Mouse (Mus musculus) testis, postnatal 14 days (tissue): ENCODE data around the gene Dap.

Experiments
- DNase-seq: peaks from one replicate; pipeline ENCODE4 v3.0.0; 2021; ENCODE audit warnings: low spot score

The Dap gene

DNA sequence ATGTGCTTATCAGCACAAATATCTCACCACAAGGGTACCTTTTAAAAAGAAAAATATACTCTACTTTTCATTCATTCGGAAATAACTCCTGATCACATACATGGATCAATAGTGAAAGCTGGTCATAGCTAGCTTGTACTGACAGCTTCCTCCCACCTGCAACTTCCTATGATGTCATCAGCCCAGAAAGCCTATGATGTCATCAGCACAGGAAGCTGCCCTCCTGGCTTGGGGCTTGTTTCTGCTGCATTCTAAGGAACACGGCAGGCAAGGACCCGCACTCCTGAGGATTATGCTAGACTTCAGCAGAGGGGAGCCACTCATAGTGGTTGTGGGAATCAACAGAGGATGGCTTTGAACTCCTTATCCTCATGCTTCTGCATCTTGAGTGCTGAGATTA lies 80.2 kb downstream of the Dap start:
- no peak for DNase-seq

DNA sequence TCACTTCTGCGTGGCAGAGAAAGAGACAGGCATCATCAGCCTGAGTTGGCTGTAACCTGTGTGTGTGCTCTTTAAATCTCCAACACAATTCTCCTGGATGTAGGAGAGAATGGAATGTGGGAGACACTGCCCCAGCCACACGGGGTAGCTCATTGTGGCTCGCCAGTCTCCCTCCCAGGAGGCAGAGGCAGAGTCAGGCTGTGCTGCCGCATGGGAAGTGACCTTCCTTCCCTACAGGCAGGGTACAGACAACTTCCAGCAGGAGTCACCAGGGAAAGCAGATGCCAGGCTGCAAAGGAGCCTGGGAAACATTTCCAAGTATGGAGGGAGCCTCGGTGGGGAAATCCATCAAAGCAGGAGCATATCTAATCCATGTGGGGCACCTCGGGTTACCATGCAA lies 81.1 kb downstream of the Dap start:
- DNase-seq: no peak

DNA sequence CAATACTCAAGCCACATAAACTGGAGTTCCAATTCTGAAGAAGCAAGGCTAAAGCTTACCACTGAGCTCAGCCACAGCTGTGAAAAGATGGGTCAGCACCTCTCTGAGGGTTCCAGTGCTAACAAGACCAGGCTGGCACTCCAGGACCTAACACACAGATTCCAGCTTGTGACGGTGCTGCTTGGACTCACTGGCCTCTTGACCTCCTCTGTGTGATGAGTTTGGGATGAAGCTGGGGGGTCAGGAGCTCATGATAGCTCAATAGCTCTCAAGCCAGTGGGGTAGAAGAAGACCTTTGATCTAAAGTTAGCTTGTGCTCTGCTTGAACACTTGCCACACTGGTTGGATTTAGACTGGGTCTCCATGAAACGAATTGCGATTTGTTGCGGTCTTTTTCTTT lies 82.6 kb downstream of the Dap start:
- DNase-seq: no peak

DNA sequence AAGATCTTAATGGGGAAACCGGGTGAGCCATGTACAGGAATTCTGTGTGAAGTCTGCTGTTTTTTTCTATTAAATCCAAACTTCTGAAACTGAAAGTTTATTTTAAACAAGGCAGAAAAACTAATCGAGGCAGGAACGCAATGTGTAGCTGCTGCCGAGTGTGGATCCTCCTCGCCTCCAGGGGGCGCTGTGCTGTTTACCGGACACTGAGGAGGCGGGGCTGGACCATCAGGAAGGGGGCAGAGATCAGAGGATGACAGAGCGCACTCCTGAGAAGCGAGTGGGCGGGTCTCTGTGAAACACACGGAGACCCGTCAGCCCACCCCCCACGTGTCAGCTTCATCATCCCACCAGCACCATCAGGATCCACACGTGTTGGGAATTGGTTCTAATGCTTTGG lies 85.4 kb downstream of the Dap start:
- DNase-seq: peak; percentile 68

DNA sequence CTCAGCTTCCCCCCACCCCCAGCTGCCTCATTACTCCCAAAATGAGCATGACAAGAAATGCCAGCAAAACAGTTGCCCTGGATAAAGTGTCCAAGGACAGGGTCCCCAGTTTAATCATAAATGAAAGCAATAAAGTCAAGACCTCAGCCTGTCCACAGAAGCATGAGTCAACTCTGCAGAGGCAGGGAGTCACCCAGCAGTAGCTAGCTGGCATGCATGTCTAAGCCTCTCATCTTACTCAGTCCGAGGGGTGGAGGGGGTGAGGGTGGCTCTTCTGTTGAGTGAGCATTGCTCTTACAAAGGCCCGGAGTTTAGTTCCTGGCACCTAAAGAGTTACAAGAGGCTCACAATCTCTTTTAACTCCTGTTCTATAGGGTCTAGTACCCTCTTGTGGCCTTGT lies 87.9 kb downstream of the Dap start:
- DNase-seq: no peak

DNA sequence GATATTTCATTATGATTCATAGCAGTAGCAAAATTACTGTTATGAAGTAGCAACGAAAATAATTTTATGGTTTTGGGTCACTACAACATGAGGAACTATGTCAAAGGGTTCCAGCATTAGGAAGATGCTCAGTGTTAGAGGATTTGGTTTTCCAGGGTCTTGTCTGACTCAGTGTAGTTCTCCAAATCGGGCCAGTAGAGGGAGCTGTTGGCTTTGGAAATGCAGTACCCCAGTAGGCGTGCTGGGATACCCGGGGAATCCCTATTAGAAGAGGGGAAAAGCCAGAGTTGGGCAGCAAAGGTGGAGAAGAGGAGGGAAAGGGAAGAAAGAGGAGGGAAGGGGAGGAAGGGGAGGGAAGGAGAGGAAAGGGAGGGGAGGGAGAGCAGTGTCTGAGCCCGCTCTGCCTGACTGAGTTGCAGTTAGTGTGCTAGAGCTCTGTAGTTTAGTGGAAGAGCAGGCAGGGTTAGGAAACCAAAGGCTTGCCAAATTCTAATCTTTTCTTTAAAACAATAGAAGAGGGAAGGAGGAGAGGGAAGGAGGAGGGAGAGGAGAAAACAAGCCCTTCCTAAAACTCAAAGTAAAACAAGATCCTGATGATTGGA lies 91.6 kb downstream of the Dap start:
- peak; percentile 66 for DNase-seq

DNA sequence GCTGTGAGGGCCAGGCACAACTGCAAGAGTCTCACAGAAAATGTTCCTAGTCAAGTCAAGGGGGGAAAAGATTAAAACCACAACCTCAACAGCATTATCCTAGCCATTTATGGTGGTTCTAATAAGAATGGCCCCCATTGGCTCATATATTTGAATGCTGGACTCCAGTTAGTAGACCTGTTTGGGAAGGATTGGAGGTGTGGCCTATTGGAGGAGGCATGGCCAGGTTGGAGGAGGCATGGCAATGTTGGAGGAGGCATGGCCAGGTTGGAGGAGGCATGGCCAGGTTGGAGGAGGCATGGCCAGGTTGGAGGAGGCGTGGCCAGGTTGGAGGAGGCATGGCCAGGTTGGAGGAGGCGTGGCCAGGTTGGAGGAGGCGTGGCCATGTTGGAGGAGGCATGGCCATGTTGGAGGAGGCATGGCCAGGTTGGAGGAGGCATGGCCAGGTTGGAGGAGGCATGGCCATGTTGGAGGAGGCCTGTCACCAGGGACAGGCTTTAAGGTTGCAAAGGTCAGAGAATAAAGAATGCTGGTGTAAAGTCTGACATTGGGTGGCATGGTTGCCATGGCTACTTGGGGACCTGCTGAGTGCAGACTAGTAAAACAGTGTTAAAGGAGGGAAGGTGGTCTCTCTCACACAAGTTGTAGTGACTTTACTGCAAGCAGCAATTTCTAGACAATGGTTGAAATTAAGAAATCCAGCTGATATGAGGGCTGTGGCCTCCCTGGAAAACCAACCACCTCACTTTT lies 93.1 kb downstream of the Dap start:
- no peak for DNase-seq

DNA sequence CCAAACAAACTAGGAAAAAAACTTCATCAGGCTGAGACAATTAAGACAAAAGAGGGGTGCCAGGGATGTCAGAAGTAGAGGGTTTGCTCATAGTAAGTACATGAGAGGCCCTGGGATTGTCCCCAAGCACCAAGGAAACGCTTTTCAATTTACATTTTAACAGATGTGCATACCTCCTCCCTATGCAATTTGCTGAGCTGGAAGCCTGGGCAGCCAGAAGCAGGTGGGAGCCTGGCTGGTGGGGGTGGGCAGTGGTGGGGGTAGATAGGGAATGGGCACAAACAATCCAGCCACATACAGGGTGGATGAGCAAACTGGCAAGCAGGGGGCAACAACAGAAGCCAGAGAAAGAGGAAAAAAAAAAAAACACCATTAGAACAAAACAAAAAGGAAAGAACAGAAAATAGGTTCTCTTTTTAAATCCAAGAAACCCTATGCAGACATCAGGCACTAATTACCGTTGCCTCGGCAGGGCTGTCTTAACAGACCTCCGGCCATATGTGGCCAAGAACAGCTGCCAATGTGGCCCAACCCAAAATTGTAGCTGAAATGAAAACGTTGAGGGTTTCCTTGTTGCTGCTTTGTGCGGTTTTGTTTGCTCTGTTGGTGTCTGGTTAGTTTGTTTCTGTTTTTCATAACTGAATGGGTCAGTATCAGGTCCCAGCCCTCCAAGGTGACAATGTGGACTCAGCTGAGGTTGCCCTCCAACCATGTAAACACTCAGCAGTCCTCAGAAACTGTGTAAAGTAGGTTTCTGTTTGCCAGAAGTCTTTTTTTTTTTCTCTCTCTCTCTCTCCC lies 94.2 kb downstream of the Dap start:
- DNase-seq: no peak

DNA sequence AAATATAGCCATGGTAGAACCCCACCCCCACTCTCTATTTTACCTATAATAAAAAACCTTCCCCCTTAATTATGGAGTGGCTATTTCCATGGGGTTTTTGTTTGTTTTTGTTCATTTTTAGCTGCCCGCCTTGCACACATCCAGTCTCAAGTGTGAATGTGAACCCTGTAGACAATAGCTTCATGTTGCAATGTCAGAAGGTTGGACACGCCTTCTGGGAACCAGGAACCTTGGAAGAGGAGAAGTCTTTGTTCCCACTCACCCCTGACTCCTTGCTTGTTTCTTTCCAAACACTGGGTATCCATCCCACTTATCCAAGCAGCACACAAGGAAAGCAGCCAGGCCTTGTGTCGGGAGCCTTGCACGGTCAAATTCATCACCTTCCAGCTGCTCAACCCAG lies 94.9 kb downstream of the Dap start:
- no peak for DNase-seq

DNA sequence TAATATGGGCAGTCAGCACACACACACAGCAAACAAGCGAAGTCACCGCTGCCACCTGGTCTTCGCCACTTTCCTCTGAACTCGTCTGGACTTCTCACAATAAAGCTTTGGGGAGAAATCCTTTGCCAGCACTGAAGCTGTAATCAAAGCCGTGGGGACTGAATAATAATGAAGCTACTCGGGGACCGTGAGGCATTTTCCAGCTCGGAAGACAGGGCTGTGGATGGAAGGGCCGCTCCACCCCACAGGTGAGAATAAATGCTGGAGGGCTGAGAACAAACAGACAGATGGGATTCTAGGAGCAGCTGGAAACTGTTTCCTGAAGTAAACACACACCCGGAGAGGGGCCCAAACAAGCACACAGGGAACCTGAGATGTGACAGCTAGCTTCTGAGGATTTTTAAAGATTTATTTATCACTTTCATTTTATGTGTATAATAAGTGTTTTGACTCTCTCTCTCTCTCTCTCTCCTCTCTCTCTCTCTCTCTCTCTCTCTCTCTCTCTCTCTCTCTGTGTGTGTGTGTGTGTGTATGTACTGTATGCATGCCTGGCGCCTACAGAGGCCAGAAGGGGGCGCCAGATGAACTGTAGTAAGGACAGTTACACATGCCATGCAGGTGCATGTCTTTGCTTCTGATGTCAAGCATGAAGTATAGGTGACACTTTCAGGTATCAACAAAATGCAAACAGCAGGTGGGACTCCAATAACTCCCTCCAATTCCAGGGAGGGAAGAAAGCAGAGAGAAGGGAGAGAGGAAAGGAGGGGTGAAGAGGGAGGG lies 96.7 kb downstream of the Dap start:
- DNase-seq: no peak

DNA sequence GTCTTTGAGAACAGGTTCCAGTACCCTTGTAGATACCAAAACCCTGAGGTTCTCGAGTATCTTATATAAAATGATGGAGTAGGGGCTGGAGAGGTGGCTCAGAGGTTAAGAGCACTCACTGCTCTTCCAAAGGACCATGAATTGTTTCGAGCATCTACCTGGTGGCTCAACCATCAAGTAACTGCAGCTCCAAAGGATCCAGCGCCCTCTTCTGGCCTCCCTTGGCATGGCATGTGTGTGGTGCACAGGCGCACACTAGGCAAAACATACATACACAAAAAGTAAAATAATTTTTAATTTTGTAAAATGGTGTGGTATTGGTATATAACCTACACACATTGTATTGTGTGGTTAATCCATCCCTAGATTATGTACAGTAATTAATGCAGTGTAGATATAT lies 99.6 kb downstream of the Dap start:
- no peak for DNase-seq
